Mouse (Mus musculus) limb, embryonic 14.5 days (tissue): ENCODE results near the gene Slc6a1. TPM values are rescaled to one million over a fixed set of nuclear protein-coding genes. Genes with fewer than 3 reads are reported as not detected.

Source experiments
- ATAC-seq: fragments of 200-750 bp; cut with Nextera tagmentation; 2 replicates; pipeline ENCODE4 v1.8.0; 2017; ENCODE audit warnings: low read depth, moderate number of reproducible peaks, moderate TSS enrichment; ENCODE audit not compliant: low FRiP score
- DNase-seq: peaks from one replicate; pipeline ENCODE4 v3.0.0-alpha.2; 2015; ENCODE audit warnings: low spot score
- H3K27ac ChIP-seq: fragments of 300-500 bp; sonication (generic); replicated peaks from 2 replicates; pipeline ENCODE4 v1.5.1; 2014; ENCODE audit warnings: low read depth, mild to moderate bottlenecking, low read length, moderate library complexity, mixed read lengths
- H3K27me3 ChIP-seq: fragments of 300-500 bp; sonication (generic); 2 replicates; pipeline ENCODE4 v1.6.1; 2014; ENCODE audit warnings: low read length, mixed read lengths; ENCODE audit not compliant: control insufficient read depth, insufficient read depth
- H3K36me3 ChIP-seq: fragments of 300-500 bp; sonication (generic); 2 replicates; pipeline ENCODE4 v1.6.1; 2014; ENCODE audit warnings: mild to moderate bottlenecking, low read length, moderate library complexity, mixed read lengths; ENCODE audit not compliant: control insufficient read depth, insufficient read depth
- H3K4me1 ChIP-seq: fragments of 300-500 bp; sonication (generic); 2 replicates; pipeline ENCODE4 v1.6.1; 2014; ENCODE audit warnings: antibody characterized with exemption, low read length, mixed read lengths; ENCODE audit not compliant: control insufficient read depth, insufficient read depth
- H3K4me2 ChIP-seq: fragments of 300-500 bp; sonication (generic); replicated peaks from 2 replicates; pipeline ENCODE4 v1.6.1; 2014; ENCODE audit warnings: low read depth, mild to moderate bottlenecking, low read length, moderate library complexity; ENCODE audit not compliant: severe bottlenecking
- H3K4me3 ChIP-seq: fragments of 300-500 bp; sonication (generic); replicated peaks from 2 replicates; pipeline ENCODE4 v1.5.1; 2014; ENCODE audit warnings: low read length
- H3K9ac ChIP-seq: fragments of 300-500 bp; sonication (generic); 2 replicates; pipeline ENCODE4 v1.6.1; 2014; ENCODE audit warnings: mild to moderate bottlenecking, low read depth, low read length, moderate library complexity; ENCODE audit not compliant: severe bottlenecking
- H3K9me3 ChIP-seq: fragments of 300-500 bp; sonication (generic); 2 replicates; pipeline ENCODE4 v1.6.1; 2016; ENCODE audit warnings: low read length; ENCODE audit not compliant: control insufficient read depth
- POLR2A ChIP-seq: fragments of 200-500 bp; IDR thresholded peaks from 2 replicates; pipeline ENCODE4 v1.8.0; 2012; ENCODE audit warnings: inconsistent platforms, mild to moderate bottlenecking, moderate library complexity, borderline replicate concordance; ENCODE audit not compliant: insufficient read depth, insufficient read length; ENCODE audit errors: extremely low read depth
- WGBS: fragments of 180-500 bp; shearing (Covaris S2); extraction: QIAGEN DNeasy Blood & Tissue Kit; methylation state at CpG from one replicate; pipeline ENCODE4 v1.1.7; 2014; 5-methylcytosine and 5-hydroxymethylcytosine counted together
- polyA plus RNA-seq, 2 experiments: library from polyadenylated mRNA; depleted of rRNA in 1 of 2; stranded (reverse) in 1 of 2; unstranded in 1 of 2; fragments of >200 nt; fragmentation: Nextera tagmentation in 1 of 2; extraction: Ambion mirVana in 1 of 2; gene quantifications; 2 replicates each; pipeline versions ENCODE4 v1.2.1 to v1.2.3; 2012 to 2014

Gene Slc6a1
- polyA plus RNA-seq, 2 experiments = 0.08 to 0.77 TPM

GRCm38 (mm10) chr6:114266273-114266672, 16.2 kb upstream of the Slc6a1 start:
- Histone ChIP-seq H3K4me2 (no peak overlapping the region), H3K27ac (no peak overlapping the region), H3K27me3 (no peaks in the 10 kb centered on the region), H3K4me1 (peaks cover 12% of the 10 kb centered on the region), H3K9ac (no peak overlapping the region), H3K9me3 (no peaks in the 10 kb centered on the region), H3K4me3 (no peak overlapping the region), H3K36me3 (no peaks in the 10 kb centered on the region)
- ATAC-seq (no peak), DNase-seq (no peak)
- TF ChIP-seq POLR2A = no peak

GRCm38 (mm10) chr6:114267979-114268378, 14.5 kb upstream of the Slc6a1 start:
- no peak for DNase-seq
- no peak overlapping the region for H3K4me2 ChIP-seq
- no peak overlapping the region for H3K27ac ChIP-seq
- no peaks in the 10 kb centered on the region for H3K9me3 ChIP-seq
- ATAC-seq = no peak
- 41% methylated on average over 4 of the region's 4 CpGs for WGBS
- H3K36me3 ChIP-seq = no peaks in the 10 kb centered on the region
- no peak for TF ChIP-seq POLR2A
- no peak overlapping the region for H3K4me3 ChIP-seq
- no peak overlapping the region for H3K9ac ChIP-seq
- H3K4me1 ChIP-seq = peaks cover 12% of the 10 kb centered on the region
- no peaks in the 10 kb centered on the region for H3K27me3 ChIP-seq

- Histone ChIP-seq H3K9me3 (no peaks in the 10 kb centered on the region), H3K4me3 (no peak overlapping the region), H3K9ac (no peak overlapping the region), H3K36me3 (no peaks in the 10 kb centered on the region), H3K4me2 (no peak overlapping the region), H3K27me3 (no peaks in the 10 kb centered on the region), H3K27ac (no peak overlapping the region), H3K4me1 (peaks cover 4% of the 10 kb centered on the region; the same call in 1 of the 2 replicates)
- DNase-seq (no peak), ATAC-seq (no peak)
- WGBS = 87% methylated on average over 2 of the region's 2 CpGs
- TF ChIP-seq POLR2A = no peak
Observed at GRCm38 (mm10) chr6:114269589-114269988, 12.8 kb upstream of the Slc6a1 start.

- H3K9ac ChIP-seq = no peak overlapping the region
- ATAC-seq (no peak), DNase-seq (no peak)
- WGBS = 43% methylated on average over 5 of the region's 5 CpGs
- no peaks in the 10 kb centered on the region for H3K4me1 ChIP-seq
- no peak overlapping the region for H3K27ac ChIP-seq
- no peaks in the 10 kb centered on the region for H3K9me3 ChIP-seq
- no peak overlapping the region for H3K4me2 ChIP-seq
- H3K4me3 ChIP-seq = no peak overlapping the region
- no peaks in the 10 kb centered on the region for H3K27me3 ChIP-seq
- H3K36me3 ChIP-seq = no peaks in the 10 kb centered on the region
- TF ChIP-seq POLR2A = no peak
Observed at GRCm38 (mm10) chr6:114270799-114271198, 11.6 kb upstream of the Slc6a1 start.

GRCm38 (mm10) chr6:114272279-114272678, 10.2 kb upstream of the Slc6a1 start:
- no peak overlapping the region for H3K4me2 ChIP-seq
- H3K9ac ChIP-seq = no peak overlapping the region
- DNase-seq = no peak
- H3K4me3 ChIP-seq = no peak overlapping the region
- no peaks in the 10 kb centered on the region for H3K9me3 ChIP-seq
- ATAC-seq = no peak
- 77% methylated on average over 15 of the region's 15 CpGs for WGBS
- no peaks in the 10 kb centered on the region for H3K27me3 ChIP-seq
- H3K27ac ChIP-seq = no peak overlapping the region
- H3K36me3 ChIP-seq = no peaks in the 10 kb centered on the region
- H3K4me1 ChIP-seq = no peaks in the 10 kb centered on the region
- TF ChIP-seq POLR2A = no peak
